Mouse (Mus musculus) left cerebral cortex, postnatal 25 days (tissue): ENCODE data around the gene Insig2. TPM values are rescaled to one million over a fixed set of nuclear protein-coding genes. Genes with fewer than 3 reads are reported as not detected.

Source experiments
- DNase-seq, 2 experiments: peaks; one replicate each; pipeline ENCODE4 v3.0.0; 2022; ENCODE audit warnings: low spot score in 2 of 2, mixed read lengths in 1 of 2
- intact Hi-C: fragments of 180-260 bp; cut with DNase I; formaldehyde crosslinking; loops from one replicate; pipeline ENCODE4 v1.15.1; 2025
- total RNA-seq, 2 experiments: library from RNA; stranded (reverse); gene quantifications; 2 replicates each; pipeline ENCODE4 v1.2.3; 2021

Gene Insig2
- total RNA-seq, 2 experiments from 2014 or later: 54.2 to 59.4 TPM

DNA sequence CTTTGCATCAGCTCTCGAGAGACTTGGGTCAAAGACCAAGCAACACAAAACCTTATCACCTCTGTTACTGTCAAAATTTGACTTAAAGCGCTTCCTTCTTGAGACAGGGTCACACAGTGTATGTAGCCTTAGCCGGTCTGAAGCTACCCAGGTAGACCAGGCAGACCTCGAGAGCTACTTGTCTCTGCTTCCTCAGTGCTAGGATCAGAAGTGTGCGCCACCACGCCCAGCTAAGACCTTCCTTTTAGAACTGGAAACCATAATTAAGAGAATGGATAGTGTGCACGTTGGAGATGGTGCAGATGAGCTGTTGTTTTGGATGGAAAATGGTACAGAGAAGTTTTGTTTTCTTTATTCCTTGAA lies 4.2 kb downstream of the Insig2 start:
- no peak for DNase-seq
- intact Hi-C loops: loop anchor here (5.0 to 10.0 kb wide), 3 partner anchors 104 to 731 kb away; partner anchors contain the start of genes Ccdc93 and Ddx18

DNA sequence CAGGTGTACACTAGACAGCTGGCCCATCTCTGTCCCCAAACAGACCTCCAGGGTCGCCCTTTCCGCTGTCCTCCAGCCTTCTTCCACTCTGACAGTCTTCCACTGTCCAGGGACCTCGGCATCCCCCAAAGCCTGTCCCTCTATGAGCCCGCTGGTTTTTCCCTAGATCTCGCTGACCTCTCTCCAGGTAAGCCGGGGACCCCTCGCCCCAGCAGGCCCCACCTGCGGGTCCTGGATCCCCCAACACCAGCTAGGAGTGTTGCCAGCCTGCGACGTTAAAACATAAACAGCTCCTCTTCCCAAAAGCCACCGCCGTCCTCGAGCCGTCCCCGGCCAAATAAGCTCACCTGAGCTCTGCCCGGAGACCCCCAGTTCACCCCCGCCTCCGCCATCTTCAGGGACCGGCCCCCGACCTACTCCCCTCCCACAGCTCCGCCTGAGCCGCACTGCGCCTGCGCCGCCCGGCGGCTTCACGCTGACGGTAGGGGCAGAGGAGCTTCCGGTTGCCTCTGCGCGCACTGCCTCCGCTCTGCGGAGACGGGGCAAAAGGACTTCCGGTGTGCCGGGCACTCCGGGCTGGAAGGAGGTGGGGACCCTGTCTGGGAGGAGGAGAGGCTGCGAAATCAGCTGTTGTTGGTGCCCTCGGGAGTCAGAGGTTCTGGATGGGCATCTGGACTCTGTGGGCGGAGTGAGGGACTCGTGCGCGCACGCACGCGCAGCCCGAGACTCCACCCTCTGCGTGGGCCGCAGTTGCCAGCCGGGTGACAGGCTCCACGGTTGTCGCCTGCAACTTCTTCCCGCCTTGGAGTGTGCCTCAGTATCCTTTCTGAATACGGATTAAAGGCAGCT lies 4.8 kb downstream of the Insig2 start:
- intact Hi-C loops: loop anchor here (5.0 to 10.0 kb wide), 3 partner anchors 105 to 730 kb away; partner anchors contain the start of genes Ccdc93 and Ddx18
- DNase-seq: peak; percentile 89 to 92

GRCm38 (mm10) chr1:121326591-121327343 lies 5.6 kb downstream of the Insig2 start:
- peak in 1 of 2 experiments; percentile 37 for DNase-seq
- intact Hi-C loops: loop anchor here (5.0 to 10.0 kb wide), 3 partner anchors 106 to 729 kb away; partner anchors contain the start of genes Ccdc93 and Ddx18

DNA sequence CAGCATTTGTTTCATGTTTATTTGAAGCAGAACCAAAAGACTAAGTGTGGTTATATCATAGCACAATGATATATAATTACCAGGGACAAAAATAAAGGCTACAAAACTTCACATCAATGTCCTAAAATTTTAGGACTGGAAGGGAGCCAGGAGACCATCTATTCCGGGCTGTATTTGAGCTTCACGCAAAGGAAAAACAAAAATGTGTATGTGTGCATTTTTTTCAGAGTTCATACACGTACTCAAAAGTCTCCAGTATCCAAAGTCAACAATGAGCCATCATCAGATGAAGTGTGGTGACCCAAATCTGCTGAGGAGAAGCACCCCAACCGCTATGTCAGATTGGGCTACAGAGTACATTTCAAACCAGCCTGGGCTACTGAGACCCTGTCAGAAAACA lies 8.9 kb downstream of the Insig2 start:
- peak in 1 of 2 experiments; percentile 8 for DNase-seq
- intact Hi-C loops: loop anchor here (10.0 kb wide), 1 partner anchor 241 kb away; the partner anchor contains the start of gene Ddx18

DNA sequence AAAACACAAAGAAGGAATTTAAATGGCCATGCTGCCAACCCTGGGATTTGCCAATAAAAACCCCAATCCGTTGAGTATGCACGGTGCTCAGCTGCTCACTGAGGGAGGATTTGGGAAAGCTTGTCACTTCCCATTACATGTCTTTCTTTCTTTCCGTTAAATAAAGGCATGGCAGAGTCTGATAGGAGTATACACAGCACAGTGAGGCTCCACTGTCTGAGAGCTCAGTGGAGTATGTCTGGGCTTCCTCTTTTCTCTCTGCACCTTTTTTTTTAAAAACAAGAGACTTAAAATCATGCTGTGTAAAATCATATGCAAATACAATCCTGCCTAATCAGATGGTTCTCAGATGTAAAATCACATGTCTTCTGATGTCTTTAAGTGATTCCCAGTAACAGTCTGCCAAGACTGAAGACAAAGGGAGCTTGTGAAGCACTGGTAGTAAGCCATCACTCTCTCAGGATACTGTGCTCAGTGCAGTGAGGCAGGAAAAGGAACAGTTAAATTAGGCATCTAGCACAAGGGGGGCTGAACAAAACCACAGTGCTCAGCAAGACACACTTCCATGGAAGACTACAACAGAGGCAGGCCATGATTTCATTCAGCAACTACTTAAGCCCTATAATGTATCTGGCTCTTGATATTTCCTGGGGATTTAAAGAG lies 17.5 kb downstream of the Insig2 start:
- intact Hi-C loops: no loop called here
- DNase-seq: peak in 1 of 2 experiments; percentile 14

DNA sequence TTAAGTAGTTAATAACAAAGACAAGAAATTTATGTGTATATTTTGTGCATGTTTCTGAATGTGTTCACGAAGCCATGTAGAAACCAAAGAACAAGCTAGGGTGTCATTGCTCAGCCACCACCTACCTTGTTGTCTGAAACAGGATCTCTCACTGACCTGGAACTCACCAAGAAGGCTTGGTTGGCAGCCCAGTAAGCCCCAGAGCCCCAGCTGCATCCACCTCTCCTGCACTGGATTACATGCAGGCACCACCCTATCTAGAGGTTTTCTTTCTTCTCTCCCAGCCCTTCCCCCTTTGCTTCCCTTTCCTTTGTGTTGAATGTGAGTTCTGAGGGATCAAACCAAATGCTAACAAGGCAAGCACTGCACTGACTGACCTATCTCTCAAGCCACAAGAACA lies 19.2 kb downstream of the Insig2 start:
- intact Hi-C loops: no loop called here
- DNase-seq: no peak

DNA sequence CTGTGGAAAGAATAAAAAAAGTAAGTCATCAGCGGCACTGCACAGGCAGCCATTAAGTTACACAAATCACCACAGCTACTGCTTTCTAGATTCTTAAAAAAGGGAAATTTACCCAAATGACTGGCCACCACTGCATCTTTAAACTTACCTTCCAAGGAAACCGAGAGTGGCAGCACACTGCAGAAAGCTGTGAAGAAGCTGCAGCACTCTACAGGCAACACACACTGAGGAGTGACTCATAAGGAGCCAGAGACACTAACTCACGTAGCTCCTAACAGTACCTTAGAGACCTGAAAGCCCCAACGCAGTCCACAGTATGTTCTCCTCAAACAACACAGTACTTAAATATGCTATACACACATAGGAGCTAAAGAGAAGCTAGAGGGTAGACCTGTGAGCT lies 20.1 kb downstream of the Insig2 start:
- no peak for DNase-seq
- intact Hi-C loops: no loop called here

DNA sequence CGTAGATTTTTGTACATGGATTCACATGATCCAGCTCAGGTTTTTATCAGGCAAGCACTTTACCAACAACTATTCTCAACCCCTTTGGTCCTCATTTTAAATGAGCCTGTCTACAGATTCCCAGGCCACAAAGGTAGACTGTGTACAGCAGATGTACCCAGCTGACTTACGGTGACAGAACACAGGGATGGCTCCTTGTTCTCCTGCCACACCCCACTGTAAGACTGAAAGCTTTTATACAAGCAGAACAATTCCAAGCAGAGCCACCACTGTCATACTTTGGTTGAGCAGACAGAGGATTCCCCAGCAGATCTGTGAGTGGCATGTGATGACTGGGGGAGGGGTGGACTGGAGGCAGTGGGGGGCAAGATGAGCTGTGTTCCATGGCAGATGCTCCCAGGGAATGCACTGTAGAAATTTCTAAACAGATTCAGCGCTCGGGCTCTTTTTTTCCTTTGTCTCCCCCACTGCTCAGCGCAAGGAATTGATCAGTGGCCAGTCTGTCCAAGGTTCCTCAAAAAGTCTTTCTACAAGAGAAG lies 35.6 kb downstream of the Insig2 start:
- no peak for DNase-seq
- intact Hi-C loops: no loop called here

- intact Hi-C loops: no loop called here
- no peak for DNase-seq
Measured at GRCm38 (mm10) chr1:121293571-121293970, 38.8 kb downstream of the Insig2 start.

DNA sequence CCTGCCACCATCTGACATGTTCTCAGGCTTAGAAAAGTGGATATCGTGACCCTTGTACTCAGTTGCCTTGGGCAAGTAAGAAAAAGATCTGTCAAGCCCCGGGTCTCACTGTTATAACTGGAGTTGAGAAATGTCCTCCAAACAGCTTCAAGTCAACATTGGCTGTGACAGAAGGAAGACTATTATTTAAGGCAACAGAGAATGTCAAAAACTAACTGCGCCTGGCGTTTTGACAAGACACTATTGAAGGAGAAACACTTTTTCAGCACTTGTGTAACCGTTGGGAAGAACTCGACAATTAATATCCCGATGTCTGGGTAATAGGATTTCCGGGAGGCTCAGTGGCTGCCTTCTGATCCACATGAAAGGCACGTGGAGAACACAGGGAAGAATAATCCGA lies 41.5 kb downstream of the Insig2 start:
- DNase-seq: peak; percentile 18 to 56
- intact Hi-C loops: no loop called here

DNA sequence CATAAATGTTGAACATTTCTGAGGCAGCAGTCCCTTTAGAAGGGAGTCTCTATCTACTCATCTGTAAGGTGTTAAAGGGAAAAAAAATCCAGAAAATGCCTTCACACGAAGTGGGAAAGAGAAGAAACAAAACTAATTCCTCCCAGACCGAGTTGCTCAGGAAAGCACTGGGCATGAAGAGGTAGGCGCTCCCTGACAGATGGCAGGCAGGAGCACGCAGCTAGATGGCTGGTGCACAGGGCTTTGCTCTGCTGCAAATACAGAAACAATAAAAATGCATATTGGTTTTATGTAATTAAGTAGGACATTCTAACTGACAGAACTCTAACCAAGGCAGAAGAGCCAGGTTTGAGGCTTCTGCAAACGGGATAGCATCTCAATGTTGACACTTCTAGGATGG lies 42.0 kb downstream of the Insig2 start:
- DNase-seq: peak; percentile 18 to 75
- intact Hi-C loops: no loop called here

DNA sequence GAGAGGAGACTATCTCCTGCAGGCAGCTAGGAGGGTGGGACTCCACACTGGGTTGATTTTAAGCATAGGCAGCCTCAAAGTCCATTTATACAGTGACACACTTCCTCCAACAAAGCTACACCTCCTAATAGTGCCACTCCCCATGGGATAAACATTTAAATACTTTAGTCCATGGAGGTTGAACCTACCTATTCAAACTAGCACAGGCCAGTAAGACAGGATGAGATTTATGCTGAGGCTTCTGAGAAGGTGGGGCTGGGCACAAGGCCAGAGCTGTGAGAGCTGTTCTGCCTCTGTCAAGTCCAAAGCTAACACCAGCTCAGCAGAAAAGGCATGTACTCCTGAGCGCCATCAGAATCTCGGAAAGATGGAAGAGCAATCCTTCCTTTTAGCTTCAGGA lies 48.2 kb downstream of the Insig2 start:
- intact Hi-C loops: no loop called here
- DNase-seq: no peak

- intact Hi-C loops: no loop called here
- DNase-seq: no peak
Measured at GRCm38 (mm10) chr1:121280501-121280900, 51.9 kb downstream of the Insig2 start.

GRCm38 (mm10) chr1:121278370-121278769 lies 54.0 kb downstream of the Insig2 start:
- intact Hi-C loops: no loop called here
- no peak for DNase-seq

DNA sequence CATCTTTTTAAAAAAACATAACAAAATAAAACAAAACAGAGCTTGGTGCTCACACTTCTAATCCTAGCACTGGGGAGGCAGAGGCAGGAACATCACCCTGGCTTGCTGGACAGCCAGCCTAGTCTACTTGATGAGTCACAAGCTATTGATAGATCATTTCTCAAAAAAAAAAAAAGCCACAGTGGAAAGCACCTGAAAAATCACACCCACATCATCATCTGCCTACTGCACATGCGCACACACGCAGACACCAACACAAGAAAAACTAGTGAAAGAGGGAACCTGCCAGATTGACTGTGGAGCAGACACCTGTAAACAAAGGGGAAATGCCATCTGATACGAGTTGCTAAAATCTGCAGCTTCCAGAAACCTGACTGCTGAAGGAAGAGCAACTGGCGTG lies 54.9 kb downstream of the Insig2 start:
- no peak for DNase-seq
- intact Hi-C loops: no loop called here

DNA sequence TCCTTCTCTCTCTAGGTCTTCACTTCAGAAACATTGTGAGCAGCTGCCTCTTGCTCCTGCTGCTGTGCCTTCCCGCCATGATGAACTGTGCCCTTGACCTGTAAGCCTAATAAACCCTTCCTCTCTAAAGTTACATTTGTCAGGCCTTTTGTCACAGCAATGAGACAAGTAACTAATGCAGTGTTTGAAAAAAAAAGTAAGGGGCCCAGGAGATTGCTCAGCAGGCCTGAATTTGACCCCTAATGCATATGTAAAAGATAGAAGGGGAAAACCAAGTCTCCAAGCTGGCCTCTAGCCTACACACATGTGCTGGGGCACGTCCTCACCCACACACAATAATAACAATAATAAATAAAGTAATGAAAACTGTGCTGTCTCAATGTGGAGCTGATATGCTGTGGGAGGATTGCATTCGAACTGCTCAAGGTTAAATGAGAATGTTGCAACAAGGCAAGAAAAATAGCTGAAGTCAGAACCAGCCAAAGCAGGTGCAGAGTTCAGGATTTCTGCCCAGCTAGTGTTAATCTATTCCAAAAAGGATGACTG lies 56.4 kb downstream of the Insig2 start:
- no peak for DNase-seq
- intact Hi-C loops: no loop called here

- no peak for DNase-seq
- intact Hi-C loops: no loop called here
Measured at GRCm38 (mm10) chr1:121260171-121260741, 72.1 kb downstream of the Insig2 start.
